Mouse (Mus musculus) hindbrain, embryonic 15.5 days (tissue): Measurements from ENCODE around the gene Prss47. TPM values are rescaled to one million over a fixed set of nuclear protein-coding genes. Genes with fewer than 3 reads are reported as not detected.

Source experiments
- ATAC-seq: fragments of 200-750 bp; cut with Nextera tagmentation; 2 replicates; pipeline ENCODE4 v1.8.0; 2017; ENCODE audit warnings: low read depth, moderate number of reproducible peaks, moderate TSS enrichment; ENCODE audit not compliant: low FRiP score
- H3K27ac ChIP-seq: fragments of 300-500 bp; sonication (generic); replicated peaks from 2 replicates; pipeline ENCODE4 v1.5.1; 2015; ENCODE audit warnings: mild to moderate bottlenecking, inconsistent platforms
- H3K27me3 ChIP-seq: fragments of 300-500 bp; sonication (generic); 2 replicates; pipeline ENCODE4 v1.6.1; 2015; ENCODE audit warnings: control low read depth, inconsistent platforms
- H3K36me3 ChIP-seq: fragments of 300-500 bp; sonication (generic); 2 replicates; pipeline ENCODE4 v1.6.1; 2015; ENCODE audit warnings: control low read depth, inconsistent platforms
- H3K4me1 ChIP-seq: fragments of 300-500 bp; sonication (generic); replicated peaks from 2 replicates; pipeline ENCODE4 v1.6.1; 2015; ENCODE audit warnings: control low read depth, inconsistent platforms
- H3K4me2 ChIP-seq: fragments of 300-500 bp; sonication (generic); 2 replicates; pipeline ENCODE4 v1.6.1; 2015; ENCODE audit warnings: moderate library complexity, mild to moderate bottlenecking, inconsistent platforms
- H3K4me3 ChIP-seq: fragments of 300-500 bp; sonication (generic); 2 replicates; pipeline ENCODE4 v1.5.1; 2015; ENCODE audit warnings: mild to moderate bottlenecking, inconsistent platforms
- H3K9ac ChIP-seq: fragments of 300-500 bp; sonication (generic); 2 replicates; pipeline ENCODE4 v1.6.1; 2015; ENCODE audit warnings: inconsistent platforms
- H3K9me3 ChIP-seq: fragments of 300-500 bp; sonication (generic); 2 replicates; pipeline ENCODE4 v1.6.1; 2016; ENCODE audit warnings: control low read depth, inconsistent platforms
- WGBS: fragments of 180-500 bp; shearing (Covaris S2); methylation state at CpG from one replicate; pipeline ENCODE4 v1.1.7; 2015; 5-methylcytosine and 5-hydroxymethylcytosine counted together
- polyA plus RNA-seq: library from polyadenylated mRNA; unstranded; fragments of >200 nt; fragmentation: Nextera tagmentation; extraction: Ambion mirVana; gene quantifications from 2 replicates; pipeline ENCODE4 v1.2.1, GENCODE M21; 2015

Gene Prss47
- polyA plus RNA-seq, result not detected in 2 replicates

GRCm38 (mm10) chr13:65052660-65053059 is at the start of gene Prss47:
Prss47 (minus strand) TSS chr13:65052760.
- Histone ChIP-seq H3K4me2 (no peak within 1 kb of the TSS), H3K9me3 (no peaks in the 10 kb centered on the region), H3K9ac (no peak within 1 kb of the TSS), H3K36me3 (no peaks in the 10 kb centered on the region), H3K27ac (no peak within 1 kb of the TSS), H3K4me1 (no peaks in the 10 kb centered on the region), H3K27me3 (no peaks in the 10 kb centered on the region), H3K4me3 (no peak within 1 kb of the TSS)
- 89% methylated on average over 9 of the region's 9 CpGs for WGBS
- ATAC-seq, result no peak

GRCm38 (mm10) chr13:65101232-65101631 is 48.7 kb upstream of the Prss47 start:
- H3K9me3 ChIP-seq, result peaks cover 7% of the 10 kb centered on the region; the same call in 1 of the 2 replicates
- H3K4me1 ChIP-seq, result no peaks in the 10 kb centered on the region
- ATAC-seq, result no peak
- no peak overlapping the region for H3K4me2 ChIP-seq
- no peak overlapping the region for H3K9ac ChIP-seq
- H3K27ac ChIP-seq, result no peak overlapping the region
- no peaks in the 10 kb centered on the region for H3K27me3 ChIP-seq
- 98% methylated on average over 3 of the region's 3 CpGs for WGBS
- no peak overlapping the region for H3K4me3 ChIP-seq
- peaks cover 10% of the 10 kb centered on the region for H3K36me3 ChIP-seq

GRCm38 (mm10) chr13:65100678-65101077 is 48.1 kb upstream of the Prss47 start:
- WGBS, result 93% methylated on average over 9 of the region's 9 CpGs
- Histone ChIP-seq H3K27ac (no peak overlapping the region), H3K4me2 (no peak overlapping the region), H3K27me3 (no peaks in the 10 kb centered on the region), H3K9ac (no peak overlapping the region), H3K4me3 (no peak overlapping the region), H3K9me3 (peaks cover 7% of the 10 kb centered on the region; the same call in 1 of the 2 replicates), H3K4me1 (no peaks in the 10 kb centered on the region), H3K36me3 (peaks cover 8% of the 10 kb centered on the region)
- ATAC-seq, result no peak

GRCm38 (mm10) chr13:65097018-65097417 is 44.5 kb upstream of the Prss47 start:
- H3K27ac ChIP-seq, result no peak overlapping the region
- no peaks in the 10 kb centered on the region for H3K27me3 ChIP-seq
- H3K36me3 ChIP-seq, result peaks cover 4% of the 10 kb centered on the region; the same call in 1 of the 2 replicates
- no peaks in the 10 kb centered on the region for H3K4me1 ChIP-seq
- H3K9me3 ChIP-seq, result no peaks in the 10 kb centered on the region; the same call in 1 of the 2 replicates
- no peak for ATAC-seq
- H3K9ac ChIP-seq, result no peak overlapping the region
- no peak overlapping the region for H3K4me2 ChIP-seq
- H3K4me3 ChIP-seq, result no peak overlapping the region

- no peaks in the 10 kb centered on the region; the same call in 1 of the 2 replicates for H3K9me3 ChIP-seq
- H3K27me3 ChIP-seq, result no peaks in the 10 kb centered on the region
- no peak overlapping the region for H3K9ac ChIP-seq
- no peak overlapping the region for H3K4me3 ChIP-seq
- H3K36me3 ChIP-seq, result peaks cover 10% of the 10 kb centered on the region; the same call in 1 of the 2 replicates
- 94% methylated on average over 4 of the region's 4 CpGs for WGBS
- no peak overlapping the region for H3K4me2 ChIP-seq
- no peak for ATAC-seq
- no peak overlapping the region for H3K27ac ChIP-seq
- no peaks in the 10 kb centered on the region for H3K4me1 ChIP-seq
Measured at GRCm38 (mm10) chr13:65095923-65096322, 43.4 kb upstream of the Prss47 start.

GRCm38 (mm10) chr13:65069969-65070368 is 17.4 kb upstream of the Prss47 start:
- peaks cover 36% of the 10 kb centered on the region for H3K36me3 ChIP-seq
- ATAC-seq, result no peak
- 90% methylated on average over 2 of the region's 2 CpGs for WGBS

GRCm38 (mm10) chr13:65035057-65035456 is 17.5 kb downstream of the Prss47 start:
- H3K4me2 ChIP-seq, result no peak overlapping the region
- no peaks in the 10 kb centered on the region for H3K27me3 ChIP-seq
- H3K27ac ChIP-seq, result no peak overlapping the region
- H3K9me3 ChIP-seq, result no peaks in the 10 kb centered on the region
- H3K36me3 ChIP-seq, result no peaks in the 10 kb centered on the region
- no peak overlapping the region for H3K4me3 ChIP-seq
- ATAC-seq, result no peak
- H3K9ac ChIP-seq, result no peak overlapping the region
- 64% methylated on average over 4 of the region's 4 CpGs for WGBS
- no peaks in the 10 kb centered on the region for H3K4me1 ChIP-seq

More at GRCm38 (mm10) chr13:65069969-65070368, 17.4 kb upstream of the Prss47 start:
- Histone ChIP-seq H3K27me3 (no peaks in the 10 kb centered on the region), H3K9me3 (no peaks in the 10 kb centered on the region), H3K4me1 (no peaks in the 10 kb centered on the region), H3K27ac (no peak overlapping the region), H3K4me2 (no peak overlapping the region), H3K4me3 (no peak overlapping the region), H3K9ac (no peak overlapping the region)

GRCm38 (mm10) chr13:65032758-65033157 is 19.8 kb downstream of the Prss47 start, which contains the start of gene Spata31d1c:
Spata31d1c (plus strand) TSS chr13:65033058.
- no peaks in the 10 kb centered on the region for H3K27me3 ChIP-seq
- H3K4me2 ChIP-seq, result no peak within 1 kb of the TSS
- H3K36me3 ChIP-seq, result no peaks in the 10 kb centered on the region
- H3K4me1 ChIP-seq, result no peaks in the 10 kb centered on the region
- no peak within 1 kb of the TSS for H3K4me3 ChIP-seq
- no peak for ATAC-seq
- no peak within 1 kb of the TSS for H3K9ac ChIP-seq
- no peak within 1 kb of the TSS for H3K27ac ChIP-seq
- H3K9me3 ChIP-seq, result no peaks in the 10 kb centered on the region

- H3K36me3 ChIP-seq, result no peaks in the 10 kb centered on the region
- no peaks in the 10 kb centered on the region for H3K27me3 ChIP-seq
- no peak overlapping the region for H3K4me3 ChIP-seq
- 57% methylated on average over 4 of the region's 4 CpGs for WGBS
- no peaks in the 10 kb centered on the region for H3K4me1 ChIP-seq
- no peak overlapping the region for H3K9ac ChIP-seq
- no peak overlapping the region for H3K4me2 ChIP-seq
- H3K27ac ChIP-seq, result no peak overlapping the region
- no peaks in the 10 kb centered on the region for H3K9me3 ChIP-seq
- ATAC-seq, result no peak
Measured at GRCm38 (mm10) chr13:65011052-65011738, 41.4 kb downstream of the Prss47 start.

GRCm38 (mm10) chr13:65007971-65008370 is 44.6 kb downstream of the Prss47 start:
- Histone ChIP-seq H3K4me3 (no peak overlapping the region), H3K9me3 (no peaks in the 10 kb centered on the region), H3K9ac (no peak overlapping the region), H3K4me1 (no peaks in the 10 kb centered on the region), H3K4me2 (no peak overlapping the region), H3K27ac (no peak overlapping the region), H3K27me3 (no peaks in the 10 kb centered on the region), H3K36me3 (no peaks in the 10 kb centered on the region)
- no peak for ATAC-seq
- WGBS, result 82% methylated on average over 1 of the region's 1 CpGs

GRCm38 (mm10) chr13:65006760-65007159 is 45.8 kb downstream of the Prss47 start:
- H3K36me3 ChIP-seq, result no peaks in the 10 kb centered on the region
- H3K27ac ChIP-seq, result no peak overlapping the region
- 97% methylated on average over 1 of the region's 1 CpGs for WGBS
- H3K9ac ChIP-seq, result no peak overlapping the region
- no peak overlapping the region for H3K4me3 ChIP-seq
- no peaks in the 10 kb centered on the region for H3K27me3 ChIP-seq
- H3K9me3 ChIP-seq, result no peaks in the 10 kb centered on the region
- H3K4me1 ChIP-seq, result no peaks in the 10 kb centered on the region
- H3K4me2 ChIP-seq, result no peak overlapping the region
- no peak for ATAC-seq

- Histone ChIP-seq H3K9ac (no peak overlapping the region), H3K4me2 (no peak overlapping the region), H3K9me3 (no peaks in the 10 kb centered on the region), H3K36me3 (no peaks in the 10 kb centered on the region), H3K27me3 (no peaks in the 10 kb centered on the region), H3K4me1 (no peaks in the 10 kb centered on the region), H3K4me3 (no peak overlapping the region), H3K27ac (no peak overlapping the region)
- ATAC-seq, result no peak
Measured at GRCm38 (mm10) chr13:65005414-65005813, 47.1 kb downstream of the Prss47 start.
